Mouse (Mus musculus): ENCODE data around the gene Eri2.
A peak's percentile ranks its signal among the peaks of the same experiment; 100 is the strongest.
"Not testable (repeated sequence)": the region's sequence is repeated elsewhere in the genome, so short reads cannot be mapped to it uniquely, and the experiment has no call there.

The Eri2 gene

GRCm38 (mm10) chr7:119739798-119740468, 53.9 kb downstream of the Eri2 start:
- not testable (repeated sequence) for DNase-seq

GRCm38 (mm10) chr7:119738877-119739276, 55.0 kb downstream of the Eri2 start:
- DNase-seq: no peak

- peak; percentile 32 for DNase-seq
These were observed 62.6 kb downstream of the Eri2 start for GRCm38 (mm10) chr7:119731262-119731661.

GRCm38 (mm10) chr7:119727621-119728020, 66.2 kb downstream of the Eri2 start:
- no peak for DNase-seq

GRCm38 (mm10) chr7:119720947-119721310, 72.9 kb downstream of the Eri2 start:
- no peak for DNase-seq

GRCm38 (mm10) chr7:119720253-119720946, 73.5 kb downstream of the Eri2 start, which contains the start of gene Thumpd1:
Gene Thumpd1, minus strand, starts transcription at chr7:119720798.
- peak; percentile 93 for DNase-seq
